Comparison of ENCODE assay signal across 24 mouse cellular contexts in genomic region chr5:27518716-27519115, GRCm38 (mm10). TPM values are rescaled to one million over a fixed set of nuclear protein-coding genes. Genes with fewer than 3 reads are reported as not detected.
"Had no signal": no experiment of that assay in that cellular context is flagged by ENCODE, and none has a peak within 500 bp of the region (broad histone marks: within the 10 kb centered on the region; RNA-seq: fewer than 3 reads in every experiment).

No protein-coding gene starts in this region.

- H3K27ac ChIP-seq: limb, embryonic 12.5 days; limb, embryonic 15.5 days; liver, embryonic 14.5 days; lung, embryonic 15.5 days; midbrain, embryonic 10.5 days; midbrain, embryonic 15.5 days; neural tube, embryonic 12.5 days; neural tube, embryonic 15.5 days; stomach, embryonic 15.5 days had no signal

- ATAC-seq: liver, postnatal 0 days; midbrain, embryonic 15.5 days had no signal

- H3K9me3 ChIP-seq: limb, embryonic 12.5 days; limb, embryonic 15.5 days; lung, embryonic 15.5 days; midbrain, embryonic 10.5 days; midbrain, embryonic 15.5 days; neural tube, embryonic 12.5 days; neural tube, embryonic 15.5 days; stomach, embryonic 15.5 days had no signal

- DNase-seq: kidney, adult 9 months; kidney, postnatal 14 days; left cerebral cortex, postnatal 4 days; liver, postnatal 0 days; lung, postnatal 10 days; lung, postnatal 36 days; right cerebral cortex, adult 18-20 months; right cerebral cortex, postnatal 25 days; spleen, adult 18-20 months; thymus, postnatal 25 days had no signal

- H3K4me2 ChIP-seq: limb, embryonic 12.5 days; limb, embryonic 15.5 days; liver, embryonic 11.5 days; lung, embryonic 15.5 days; midbrain, embryonic 15.5 days; neural tube, embryonic 12.5 days; neural tube, embryonic 15.5 days; stomach, embryonic 15.5 days had no signal

- H3K4me1 ChIP-seq: limb, embryonic 12.5 days; limb, embryonic 15.5 days; lung, embryonic 15.5 days; megakaryocyte, embryonic 14.5 days; midbrain, embryonic 10.5 days; midbrain, embryonic 15.5 days; neural tube, embryonic 12.5 days; stomach, embryonic 15.5 days had no signal

- H3K27me3 ChIP-seq: limb, embryonic 12.5 days; limb, embryonic 15.5 days; lung, embryonic 15.5 days; megakaryocyte, embryonic 14.5 days; midbrain, embryonic 15.5 days; neural tube, embryonic 12.5 days; neural tube, embryonic 15.5 days; stomach, embryonic 15.5 days had no signal

- H3K36me3 ChIP-seq: limb, embryonic 12.5 days; limb, embryonic 15.5 days; lung, embryonic 15.5 days; midbrain, embryonic 10.5 days; midbrain, embryonic 15.5 days; neural tube, embryonic 12.5 days; neural tube, embryonic 15.5 days; stomach, embryonic 15.5 days had no signal

- H3K9ac ChIP-seq: limb, embryonic 12.5 days; limb, embryonic 15.5 days; liver, embryonic 14.5 days; liver, postnatal 0 days; lung, embryonic 15.5 days; midbrain, embryonic 15.5 days; neural tube, embryonic 12.5 days; neural tube, embryonic 15.5 days; stomach, embryonic 15.5 days had no signal

- H3K4me3 ChIP-seq: limb, embryonic 12.5 days; limb, embryonic 15.5 days; lung, embryonic 15.5 days; megakaryocyte, embryonic 14.5 days; midbrain, embryonic 10.5 days; midbrain, embryonic 15.5 days; neural tube, embryonic 12.5 days; neural tube, embryonic 15.5 days; stomach, embryonic 15.5 days had no signal

RNA-seq across cellular contexts. Expression of gene Speer4b, which starts 17.5 kb away (rescaled TPM):
- polyA plus RNA-seq: kidney, embryonic 16.5 days; large intestine, adult 2 months; limb, embryonic 12.5 days; liver, embryonic 11.5 days; liver, embryonic 14.5 days; liver, postnatal 0 days; lung, embryonic 15.5 days; stomach, embryonic 15.5 days; thymus, postnatal 0 days had no signal
